Mouse (Mus musculus): ENCODE data around the gene Pdia5. TPM values are rescaled to one million over a fixed set of nuclear protein-coding genes. Genes with fewer than 3 reads are reported as not detected.

Gene Pdia5
- polyA plus RNA-seq, 1 experiment from 2014 or later: 42.6 TPM

- no peaks in the 10 kb centered on the region for H3K4me1 ChIP-seq
- no peak overlapping the region for H3K4me3 ChIP-seq
- no peaks in the 10 kb centered on the region for H3K9me3 ChIP-seq
- ATAC-seq (ENCODE audit: low FRiP score, low read depth): no peak
- H3K4me2 ChIP-seq (replicated peaks): no peak overlapping the region
- H3K27ac ChIP-seq: no peak overlapping the region
- no peak overlapping the region for H3K9ac ChIP-seq
- 93% methylated on average over 8 of the region's 8 CpGs for WGBS
- H3K36me3 ChIP-seq: peaks cover 21% of the 10 kb centered on the region
- H3K27me3 ChIP-seq: no peaks in the 10 kb centered on the region
Measured at GRCm38 (mm10) chr16:35422705-35423104, 68.0 kb downstream of the Pdia5 start.

GRCm38 (mm10) chr16:35422141-35422540 lies 68.5 kb downstream of the Pdia5 start:
- Histone ChIP-seq H3K36me3 (peaks cover 21% of the 10 kb centered on the region), H3K9ac (no peak overlapping the region), H3K4me2 (replicated peaks) (no peak overlapping the region), H3K9me3 (no peaks in the 10 kb centered on the region), H3K4me3 (no peak overlapping the region), H3K4me1 (no peaks in the 10 kb centered on the region), H3K27ac (no peak overlapping the region), H3K27me3 (no peaks in the 10 kb centered on the region)
- WGBS: 79% methylated on average over 4 of the region's 4 CpGs
- no peak for ATAC-seq (ENCODE audit: low FRiP score, low read depth)

GRCm38 (mm10) chr16:35414616-35415015 lies 76.1 kb downstream of the Pdia5 start:
- no peak overlapping the region for H3K9ac ChIP-seq
- no peaks in the 10 kb centered on the region for H3K27me3 ChIP-seq
- no peaks in the 10 kb centered on the region for H3K9me3 ChIP-seq
- H3K4me3 ChIP-seq: no peak overlapping the region
- H3K27ac ChIP-seq: no peak overlapping the region
- H3K36me3 ChIP-seq: peaks cover 17% of the 10 kb centered on the region
- WGBS: 44% methylated on average over 5 of the region's 5 CpGs
- H3K4me2 ChIP-seq (replicated peaks): no peak overlapping the region
- ATAC-seq (ENCODE audit: low FRiP score, low read depth): peak; percentile 48; the same call in 1 of the 2 replicates
- peaks cover 9% of the 10 kb centered on the region for H3K4me1 ChIP-seq

GRCm38 (mm10) chr16:35406706-35407105 lies 84.0 kb downstream of the Pdia5 start:
- no peaks in the 10 kb centered on the region for H3K27me3 ChIP-seq
- ATAC-seq (ENCODE audit: low FRiP score, low read depth): no peak
- no peak overlapping the region for H3K9ac ChIP-seq
- no peak overlapping the region for H3K4me3 ChIP-seq
- H3K4me2 ChIP-seq (replicated peaks): no peak overlapping the region
- H3K4me1 ChIP-seq: no peaks in the 10 kb centered on the region
- H3K9me3 ChIP-seq: no peaks in the 10 kb centered on the region
- 31% methylated on average over 4 of the region's 4 CpGs for WGBS
- H3K36me3 ChIP-seq: peaks cover 64% of the 10 kb centered on the region
- H3K27ac ChIP-seq: no peak overlapping the region

- Histone ChIP-seq H3K9me3 (no peaks in the 10 kb centered on the region), H3K4me3 (no peak overlapping the region), H3K27ac (no peak overlapping the region), H3K4me1 (no peaks in the 10 kb centered on the region), H3K36me3 (peaks cover 66% of the 10 kb centered on the region), H3K4me2 (replicated peaks) (no peak overlapping the region), H3K9ac (no peak overlapping the region), H3K27me3 (no peaks in the 10 kb centered on the region)
- 85% methylated on average over 4 of the region's 4 CpGs for WGBS
- ATAC-seq (ENCODE audit: low FRiP score, low read depth): no peak
Measured at GRCm38 (mm10) chr16:35406166-35406565, 84.5 kb downstream of the Pdia5 start.

GRCm38 (mm10) chr16:35405348-35406080 lies 85.2 kb downstream of the Pdia5 start:
- Histone ChIP-seq H3K9me3 (no peaks in the 10 kb centered on the region), H3K36me3 (peaks cover 65% of the 10 kb centered on the region), H3K4me3 (no peak overlapping the region), H3K9ac (no peak overlapping the region), H3K4me1 (no peaks in the 10 kb centered on the region), H3K27ac (no peak overlapping the region), H3K27me3 (no peaks in the 10 kb centered on the region), H3K4me2 (replicated peaks) (no peak overlapping the region)
- ATAC-seq (ENCODE audit: low FRiP score, low read depth): no peak
- WGBS: 92% methylated on average over 14 of the region's 14 CpGs

- no peaks in the 10 kb centered on the region for H3K9me3 ChIP-seq
- H3K27ac ChIP-seq: no peak overlapping the region
- no peaks in the 10 kb centered on the region for H3K27me3 ChIP-seq
- H3K9ac ChIP-seq: no peak overlapping the region
- ATAC-seq (ENCODE audit: low FRiP score, low read depth): no peak
- H3K4me3 ChIP-seq: no peak overlapping the region
- H3K4me2 ChIP-seq (replicated peaks): no peak overlapping the region
- WGBS: 84% methylated on average over 5 of the region's 5 CpGs
- no peaks in the 10 kb centered on the region for H3K4me1 ChIP-seq
- H3K36me3 ChIP-seq: peaks cover 64% of the 10 kb centered on the region
Measured at GRCm38 (mm10) chr16:35404864-35405263, 85.8 kb downstream of the Pdia5 start.

- Histone ChIP-seq H3K27ac (no peak overlapping the region), H3K4me3 (no peak overlapping the region), H3K4me2 (replicated peaks) (no peak overlapping the region), H3K36me3 (peaks cover 57% of the 10 kb centered on the region), H3K9ac (no peak overlapping the region), H3K4me1 (no peaks in the 10 kb centered on the region), H3K27me3 (no peaks in the 10 kb centered on the region), H3K9me3 (no peaks in the 10 kb centered on the region)
- no peak for ATAC-seq (ENCODE audit: low FRiP score, low read depth)
- WGBS: 83% methylated on average over 8 of the region's 8 CpGs
Measured at GRCm38 (mm10) chr16:35403891-35404290, 86.8 kb downstream of the Pdia5 start.

- no peaks in the 10 kb centered on the region for H3K27me3 ChIP-seq
- no peak overlapping the region for H3K4me3 ChIP-seq
- no peak overlapping the region for H3K27ac ChIP-seq
- 86% methylated on average over 9 of the region's 9 CpGs for WGBS
- H3K4me1 ChIP-seq: no peaks in the 10 kb centered on the region
- peaks cover 62% of the 10 kb centered on the region for H3K36me3 ChIP-seq
- H3K9me3 ChIP-seq: no peaks in the 10 kb centered on the region
- H3K9ac ChIP-seq: no peak overlapping the region
- no peak overlapping the region for H3K4me2 ChIP-seq (replicated peaks)
- no peak for ATAC-seq (ENCODE audit: low FRiP score, low read depth)
Measured at GRCm38 (mm10) chr16:35403356-35403755, 87.3 kb downstream of the Pdia5 start.

- Histone ChIP-seq H3K4me1 (no peaks in the 10 kb centered on the region), H3K9ac (no peak overlapping the region), H3K27ac (no peak overlapping the region), H3K9me3 (peaks cover 5% of the 10 kb centered on the region; the same call in 1 of the 2 replicates), H3K4me2 (replicated peaks) (no peak overlapping the region), H3K36me3 (peaks cover 21% of the 10 kb centered on the region), H3K4me3 (no peak overlapping the region), H3K27me3 (no peaks in the 10 kb centered on the region)
- no peak for ATAC-seq (ENCODE audit: low FRiP score, low read depth)
- 82% methylated on average over 8 of the region's 8 CpGs for WGBS
Measured at GRCm38 (mm10) chr16:35392813-35393212, 97.9 kb downstream of the Pdia5 start.

- Histone ChIP-seq H3K4me3 (no peak overlapping the region), H3K4me2 (replicated peaks) (no peak overlapping the region), H3K9me3 (no peaks in the 10 kb centered on the region), H3K4me1 (no peaks in the 10 kb centered on the region), H3K27ac (no peak overlapping the region), H3K36me3 (no peaks in the 10 kb centered on the region), H3K9ac (no peak overlapping the region), H3K27me3 (no peaks in the 10 kb centered on the region)
- no peak for ATAC-seq (ENCODE audit: low FRiP score, low read depth)
- whole genome bisulfite sequencing: 87% methylated on average over 3 of the region's 3 CpGs
Measured at GRCm38 (mm10) chr16:35385654-35386053, 105.0 kb downstream of the Pdia5 start.

- no peak overlapping the region for H3K4me3 ChIP-seq
- no peaks in the 10 kb centered on the region for H3K36me3 ChIP-seq
- no peak overlapping the region for H3K27ac ChIP-seq
- H3K27me3 ChIP-seq: no peaks in the 10 kb centered on the region
- no peaks in the 10 kb centered on the region for H3K9me3 ChIP-seq
- WGBS: 69% methylated on average over 9 of the region's 9 CpGs
- no peaks in the 10 kb centered on the region for H3K4me1 ChIP-seq
- H3K4me2 ChIP-seq (replicated peaks): no peak overlapping the region
- ATAC-seq (ENCODE audit: low FRiP score, low read depth): no peak
- no peak overlapping the region for H3K9ac ChIP-seq
Measured at GRCm38 (mm10) chr16:35380048-35380447, 110.6 kb downstream of the Pdia5 start.

GRCm38 (mm10) chr16:35379344-35379743 lies 111.3 kb downstream of the Pdia5 start:
- no peak for ATAC-seq (ENCODE audit: low FRiP score, low read depth)
- H3K4me2 ChIP-seq (replicated peaks): no peak overlapping the region
- no peak overlapping the region for H3K27ac ChIP-seq
- H3K4me1 ChIP-seq: no peaks in the 10 kb centered on the region
- no peaks in the 10 kb centered on the region for H3K27me3 ChIP-seq
- no peak overlapping the region for H3K9ac ChIP-seq
- no peaks in the 10 kb centered on the region for H3K36me3 ChIP-seq
- WGBS: 77% methylated on average over 3 of the region's 3 CpGs
- no peak overlapping the region for H3K4me3 ChIP-seq
- no peaks in the 10 kb centered on the region for H3K9me3 ChIP-seq
